Mouse (Mus musculus) bone marrow macrophage, adult 2 months (primary cell): ENCODE measurements around the gene Fgfr2.

Experiments used
- CTCF ChIP-seq: IDR thresholded peaks from 2 replicates; pipeline ENCODE4 v1.5.1; 2012; ENCODE audit warnings: low read depth, mild to moderate bottlenecking, low read length, moderate library complexity
- POLR2A ChIP-seq: IDR thresholded peaks from 2 replicates; pipeline ENCODE4 v1.6.1; 2012; ENCODE audit warnings: mild to moderate bottlenecking, low read depth, low read length, borderline replicate concordance

DNA sequence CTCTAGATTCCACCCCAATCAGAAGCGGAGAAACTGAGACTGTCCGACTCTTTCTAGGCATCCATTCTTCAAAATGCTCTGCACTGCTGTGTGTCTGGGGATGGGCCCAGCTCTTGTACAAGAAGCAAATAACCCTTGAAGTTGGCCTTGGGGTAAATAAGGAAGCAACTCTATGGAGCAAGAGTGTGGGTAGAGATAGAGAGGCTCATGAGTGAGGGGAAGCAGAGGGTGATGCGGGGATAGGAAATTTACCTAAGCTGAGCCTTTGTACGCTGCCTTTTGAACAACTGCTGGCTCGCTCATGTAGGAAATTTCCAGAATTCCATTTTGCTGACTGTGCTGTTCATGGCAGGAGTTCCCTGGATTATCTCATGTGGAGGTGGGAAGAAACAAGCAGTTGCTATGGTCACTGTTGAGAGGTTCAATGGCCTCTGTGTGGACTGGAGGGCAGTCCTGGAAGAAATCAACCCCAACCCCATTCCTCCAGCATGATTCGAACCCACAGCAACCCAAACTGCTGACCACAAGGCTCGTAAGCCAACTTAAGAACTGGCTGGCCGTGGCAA, 896.0 kb downstream of the Fgfr2 start:
- TF ChIP-seq POLR2A, result no peak
- TF ChIP-seq CTCF, result no peak
